Mouse (Mus musculus) small intestine, adult 2 months (tissue): ENCODE data around the gene Pkd1.

Experiments used
- CTCF ChIP-seq: fragments of 200-500 bp; IDR thresholded peaks from 2 replicates; pipeline ENCODE4 v1.5.1; 2012; ENCODE audit warnings: low read depth, mild to moderate bottlenecking, control low read depth, inconsistent platforms, low read length, moderate library complexity, mixed read lengths; ENCODE audit not compliant: insufficient replicate concordance, insufficient read length; ENCODE audit errors: extremely low read depth
- POLR2A ChIP-seq: fragments of 200-500 bp; IDR thresholded peaks from 2 replicates; pipeline ENCODE4 v1.6.1; 2012; ENCODE audit warnings: low read depth, mild to moderate bottlenecking, control low read depth, inconsistent platforms, low read length, moderate library complexity

GRCm38 (mm10) chr17:24617561-24618194 is 68.0 kb downstream of the Pkd1 start:
- TF ChIP-seq CTCF (no peak), POLR2A (no peak)
